In genomic region chr5:87004735-87005134, GRCm38 (mm10) we compare ENCODE assay signal across 40 mouse cellular contexts. TPM values are rescaled to one million over a fixed set of nuclear protein-coding genes. Genes with fewer than 3 reads are reported as not detected.
"Had no signal": no experiment of that assay in that cellular context is flagged by ENCODE, and none has a peak within 500 bp of the region (broad histone marks: within the 10 kb centered on the region; RNA-seq: fewer than 3 reads in every experiment).

No protein-coding gene starts in this region.

- DNase-seq: gastrocnemius, postnatal 14 days; gastrocnemius, postnatal 36 days; heart, adult 18-20 months; heart, postnatal 10 days; kidney, adult 11 months; kidney, adult 2 months; kidney, adult 9 months; kidney, postnatal 14 days; kidney, postnatal 36 days; layer of hippocampus, adult 9-11 months; layer of hippocampus, postnatal 36 days; left cerebral cortex, postnatal 4 days had no signal

- H3K4me2 ChIP-seq: heart, embryonic 12.5 days; hindbrain, embryonic 13.5 days; hindbrain, embryonic 15.5 days; kidney, embryonic 15.5 days; limb, embryonic 13.5 days; limb, embryonic 15.5 days had no signal

- H3K27me3 ChIP-seq: heart, embryonic 12.5 days; hindbrain, embryonic 13.5 days; hindbrain, embryonic 15.5 days; kidney, embryonic 15.5 days; limb, embryonic 13.5 days; limb, embryonic 15.5 days had no signal

- H3K36me3 ChIP-seq: heart, embryonic 10.5 days; heart, embryonic 12.5 days; hindbrain, embryonic 13.5 days; hindbrain, embryonic 15.5 days; kidney, embryonic 15.5 days; limb, embryonic 13.5 days; limb, embryonic 15.5 days had no signal

- H3K9me3 ChIP-seq: heart, embryonic 10.5 days; heart, embryonic 12.5 days; hindbrain, embryonic 13.5 days; hindbrain, embryonic 15.5 days; kidney, embryonic 15.5 days; limb, embryonic 13.5 days; limb, embryonic 15.5 days had no signal

- H3K4me3 ChIP-seq: heart, embryonic 10.5 days; heart, embryonic 12.5 days; hindbrain, embryonic 13.5 days; hindbrain, embryonic 15.5 days; kidney, embryonic 15.5 days; limb, embryonic 13.5 days; limb, embryonic 15.5 days had no signal

- H3K9ac ChIP-seq: heart, embryonic 12.5 days; hindbrain, embryonic 13.5 days; hindbrain, embryonic 15.5 days; kidney, embryonic 15.5 days; limb, embryonic 13.5 days; limb, embryonic 15.5 days; liver, embryonic 14.5 days had no signal

- H3K27ac ChIP-seq: heart, embryonic 10.5 days; hindbrain, embryonic 13.5 days; hindbrain, embryonic 15.5 days; hindbrain, postnatal 0 days; kidney, embryonic 15.5 days; kidney, postnatal 0 days; limb, embryonic 13.5 days; limb, embryonic 15.5 days; liver, embryonic 14.5 days had no signal

- H3K4me1 ChIP-seq: heart, embryonic 10.5 days; heart, embryonic 12.5 days; hindbrain, embryonic 13.5 days; hindbrain, embryonic 15.5 days; kidney, embryonic 15.5 days; limb, embryonic 13.5 days; limb, embryonic 15.5 days had no signal

- ATAC-seq: hindbrain, postnatal 0 days; intestine, embryonic 16.5 days had no signal

RNA-seq across cellular contexts. Expression of gene Ugt2b35, which starts 4.1 kb away (rescaled TPM):
- total RNA-seq: gastrocnemius, adult 18-20 months; gastrocnemius, adult 8-10 months; gastrocnemius, postnatal 14 days; gastrocnemius, postnatal 36 days; heart, adult 18-20 months; heart, adult 8-10 months; heart, postnatal 10 days; heart, postnatal 25 days; hematopoietic stem cell, adult 5-6 weeks; hindbrain, postnatal 0 days; layer of hippocampus, adult 18-20 months; layer of hippocampus, adult 8-10 months; layer of hippocampus, postnatal 14 days; layer of hippocampus, postnatal 36 days; left cerebral cortex, adult 18-20 months; left cerebral cortex, adult 8-10 months; left cerebral cortex, postnatal 10 days; left cerebral cortex, postnatal 25 days; left cerebral cortex, postnatal 4 days had no signal
- polyA plus RNA-seq: gonadal fat pad, adult 2 months; heart, embryonic 10.5 days; heart, embryonic 12.5 days; heart, embryonic 14.5 days; heart, embryonic 16.5 days; hindbrain, embryonic 11.5 days; hindbrain, embryonic 13.5 days; hindbrain, embryonic 15.5 days; hindbrain, postnatal 0 days; kidney, adult 2 months; kidney, postnatal 0 days; limb, embryonic 11.5 days; limb, embryonic 13.5 days; limb, embryonic 15.5 days had no signal
